Comparison of ENCODE assay signal across 10 mouse cellular contexts in the genomic region with DNA sequence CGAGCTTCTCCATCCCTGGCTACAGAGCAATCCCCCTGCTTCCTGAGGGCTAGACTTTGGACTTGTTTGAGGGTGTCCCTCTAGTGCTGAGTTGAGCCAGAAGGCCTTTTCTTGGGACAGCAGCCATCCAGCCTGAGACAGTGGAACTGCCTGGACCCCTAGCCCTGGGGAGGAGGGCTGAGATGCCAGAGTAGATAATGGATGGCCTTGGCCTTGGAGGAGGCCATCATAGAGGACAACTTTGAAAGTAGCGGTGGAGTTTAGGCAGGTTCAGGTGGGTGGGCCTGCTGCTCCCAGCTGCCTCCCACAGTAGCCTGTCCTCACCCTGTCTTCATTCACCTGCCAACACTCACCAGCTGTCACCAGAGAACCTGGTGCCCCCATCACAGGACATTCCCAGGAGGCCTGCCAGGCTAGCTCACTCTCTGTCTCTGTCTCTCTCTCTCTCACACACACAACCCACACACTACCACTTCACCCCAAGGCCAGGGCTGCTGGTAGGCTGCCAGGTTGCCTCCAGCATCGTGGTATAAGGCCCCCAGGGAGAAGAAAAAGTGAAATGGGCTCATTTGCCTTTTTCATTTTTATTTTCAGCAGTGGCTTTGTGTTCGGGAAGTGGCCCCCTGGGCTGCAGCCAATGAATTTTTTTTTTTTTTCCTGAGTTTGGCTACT. TPM values are rescaled to one million over a fixed set of nuclear protein-coding genes. Genes with fewer than 3 reads are reported as not detected.
DNase-seq lines count a peak whose midpoint lies in the region; ATAC-seq lines count a peak whose summit lies in the region.
"Had no signal": no experiment of that assay in that cellular context is flagged by ENCODE, and none has a peak within 500 bp of the region (broad histone marks: within the 10 kb centered on the region; RNA-seq: fewer than 3 reads in every experiment).

No protein-coding gene starts in this region.

- H3K4me2 ChIP-seq in lung, embryonic 15.5 days, result no peak overlapping the region
- H3K4me2 ChIP-seq in embryonic facial prominence, embryonic 15.5 days (replicated peaks), result 0 out of 2 replicates have a peak overlapping the region, but pooled peaks have one; percentile 1

- 0 out of 2 replicates have a peak, but pooled peaks cover 9% of the 10 kb centered on the region for H3K36me3 ChIP-seq in lung, embryonic 15.5 days
- 0 out of 2 replicates have a peak, but pooled peaks cover 21% of the 10 kb centered on the region for H3K36me3 ChIP-seq in embryonic facial prominence, embryonic 15.5 days

- H3K27me3 ChIP-seq in lung, embryonic 15.5 days, result no peaks in the 10 kb centered on the region
- no peaks in the 10 kb centered on the region for H3K27me3 ChIP-seq in embryonic facial prominence, embryonic 15.5 days

- peak; percentile 57 for DNase-seq in adrenal gland, postnatal 10 days
- DNase-seq in adrenal gland, postnatal 4 days (ENCODE audit: low spot score in 2 of 2), result no peak
- DNase-seq in lung, postnatal 10 days, result no peak
- peak; percentile 83 for DNase-seq in skeletal muscle tissue, adult 2 months (ENCODE audit: low read depth, low spot score)
- no peak for DNase-seq in kidney, adult 8-10 months
- no peak for DNase-seq in cerebellum, postnatal 10 days
- DNase-seq: right cerebral cortex, adult 18-20 months had no signal

- peak overlapping the region; percentile 68 for H3K27ac ChIP-seq in lung, embryonic 15.5 days
- H3K27ac ChIP-seq in embryonic facial prominence, embryonic 15.5 days (replicated peaks), result peak overlapping the region; percentile 55; the same call in 1 of the 2 replicates

- 56% methylated on average over 4 of the region's 4 CpGs for WGBS in lung, embryonic 15.5 days
- WGBS in embryonic facial prominence, embryonic 15.5 days, result 53% methylated on average over 4 of the region's 4 CpGs

- no peak overlapping the region for H3K9ac ChIP-seq in lung, embryonic 15.5 days
- no peak overlapping the region for H3K9ac ChIP-seq in embryonic facial prominence, embryonic 15.5 days

- no peaks in the 10 kb centered on the region for H3K9me3 ChIP-seq in lung, embryonic 15.5 days
- no peaks in the 10 kb centered on the region for H3K9me3 ChIP-seq in embryonic facial prominence, embryonic 15.5 days (replicated peaks)

- no peak overlapping the region for H3K4me3 ChIP-seq in lung, embryonic 15.5 days
- H3K4me3 ChIP-seq in embryonic facial prominence, embryonic 15.5 days (replicated peaks), result no peak overlapping the region

- peaks cover 57% of the 10 kb centered on the region for H3K4me1 ChIP-seq in lung, embryonic 15.5 days
- peaks cover 54% of the 10 kb centered on the region for H3K4me1 ChIP-seq in embryonic facial prominence, embryonic 15.5 days

- ATAC-seq in lung, embryonic 15.5 days (ENCODE audit: borderline replicate concordance, extremely low read depth, low FRiP score, low TSS enrichment), result no peak
- no peak for ATAC-seq in embryonic facial prominence, embryonic 15.5 days (ENCODE audit: insufficient number of reproducible peaks, low FRiP score, low TSS enrichment, low read depth)
- ATAC-seq: midbrain, embryonic 16.5 days had no signal

RNA-seq across cellular contexts. Expression of gene Rbm38, which starts 7.7 kb away (rescaled TPM):
- total RNA-seq in adrenal gland, postnatal 10 days (2021), result 10 to 100 TPM; 25.3 to 39.6 TPM
- total RNA-seq in adrenal gland, postnatal 4 days (2021), result 10 to 100 TPM; 28.4 to 31.7 TPM
- polyA plus RNA-seq in lung, embryonic 15.5 days (2015; fragmentation: Nextera tagmentation; extraction: Ambion mirVana), result 32.0 and 33.3 TPM in 2 replicates
- 27.5 and 28.3 TPM in 2 replicates for polyA plus RNA-seq in embryonic facial prominence, embryonic 15.5 days (2015; fragmentation: Nextera tagmentation; extraction: Ambion mirVana)

RNA-seq across cellular contexts. Expression of gene Rae1, which starts 28.0 kb away (rescaled TPM):
- 10 to 100 TPM; 51.6 to 54.8 TPM for total RNA-seq in adrenal gland, postnatal 10 days (2021)
- 10 to 100 TPM; 68.5 to 76.5 TPM for total RNA-seq in adrenal gland, postnatal 4 days (2021)
- 122 and 123 TPM in 2 replicates for polyA plus RNA-seq in lung, embryonic 15.5 days (2015; fragmentation: Nextera tagmentation; extraction: Ambion mirVana)
- 124 and 129 TPM in 2 replicates for polyA plus RNA-seq in embryonic facial prominence, embryonic 15.5 days (2015; fragmentation: Nextera tagmentation; extraction: Ambion mirVana)

RNA-seq across cellular contexts. Expression of gene Spo11, which starts 50.5 kb away (rescaled TPM):
- total RNA-seq in adrenal gland, postnatal 10 days (2021), result not detected
- total RNA-seq in adrenal gland, postnatal 4 days (2021), result not detected
- polyA plus RNA-seq in lung, embryonic 15.5 days (2015; fragmentation: Nextera tagmentation; extraction: Ambion mirVana), result 0.06 and 0.22 TPM in 2 replicates
- polyA plus RNA-seq in embryonic facial prominence, embryonic 15.5 days (2015; fragmentation: Nextera tagmentation; extraction: Ambion mirVana), result 4.3 and 6.5 TPM in 2 replicates

Comparison
In these comparisons a context has a peak if more than half of its experiments do, and no peak if none do; other contexts are left out.
1. DNase-seq: peak in adrenal gland, postnatal 10 days (single experiment) and skeletal muscle tissue, adult 2 months (single experiment); none in adrenal gland, postnatal 4 days (0 of 2), lung, postnatal 10 days (single experiment), kidney, adult 8-10 months (0 of 2) and cerebellum, postnatal 10 days (0 of 2).